ENCODE assay signal across 12 mouse cellular contexts in genomic region chr9:69004514-69004913, GRCm38 (mm10).
"Had no signal": no experiment of that assay in that cellular context is flagged by ENCODE, and none has a peak within 500 bp of the region (broad histone marks: within the 10 kb centered on the region; RNA-seq: fewer than 3 reads in every experiment).

No protein-coding gene starts in this region.

- H3K27ac ChIP-seq: layer of hippocampus, adult 2 months; limb, embryonic 13.5 days; liver, embryonic 14.5 days; lung, embryonic 15.5 days; midbrain, embryonic 12.5 days; neural tube, embryonic 13.5 days; stomach, postnatal 0 days had no signal

- DNase-seq: kidney, adult 18-20 months; kidney, postnatal 10 days; kidney, postnatal 4 days; thymus, adult 2 months; thymus, postnatal 25 days had no signal

- H3K9me3 ChIP-seq: limb, embryonic 13.5 days; lung, embryonic 15.5 days; midbrain, embryonic 12.5 days; neural tube, embryonic 13.5 days had no signal

- H3K4me1 ChIP-seq: lung, embryonic 15.5 days; midbrain, embryonic 12.5 days; neural tube, embryonic 13.5 days had no signal

- H3K27me3 ChIP-seq: lung, embryonic 15.5 days; midbrain, embryonic 12.5 days; neural tube, embryonic 13.5 days had no signal

- H3K36me3 ChIP-seq: limb, embryonic 13.5 days; lung, embryonic 15.5 days; midbrain, embryonic 12.5 days; neural tube, embryonic 13.5 days had no signal

- H3K4me3 ChIP-seq: layer of hippocampus, adult 2 months; limb, embryonic 13.5 days; lung, embryonic 15.5 days; midbrain, embryonic 12.5 days; neural tube, embryonic 13.5 days had no signal
